Mouse (Mus musculus) kidney, embryonic 16.5 days (tissue): ENCODE results near the gene Olfm2. TPM values are rescaled to one million over a fixed set of nuclear protein-coding genes. Genes with fewer than 3 reads are reported as not detected.
A peak's percentile ranks its signal among the peaks of the same experiment; 100 is the strongest.

Experiments
- ATAC-seq: fragments of 200-750 bp; cut with Nextera tagmentation; 2 replicates; pipeline ENCODE4 v1.8.0; 2017; ENCODE audit warnings: moderate TSS enrichment; ENCODE audit not compliant: low FRiP score, low TSS enrichment
- H3K27ac ChIP-seq: fragments of 300-500 bp; sonication (generic); 2 replicates; pipeline ENCODE4 v1.5.1; 2014; ENCODE audit warnings: low read length
- H3K27me3 ChIP-seq: fragments of 300-500 bp; sonication (generic); 2 replicates; pipeline ENCODE4 v1.6.1; 2014; ENCODE audit warnings: low read length, control low read depth, mixed read lengths; ENCODE audit not compliant: insufficient read depth
- H3K36me3 ChIP-seq: fragments of 300-500 bp; sonication (generic); 2 replicates; pipeline ENCODE4 v1.6.1; 2014; ENCODE audit warnings: low read length, control low read depth, mixed read lengths; ENCODE audit not compliant: insufficient read depth
- H3K4me1 ChIP-seq: fragments of 300-500 bp; sonication (generic); 2 replicates; pipeline ENCODE4 v1.6.1; 2014; ENCODE audit warnings: low read length, control low read depth, mixed read lengths; ENCODE audit not compliant: insufficient read depth
- H3K4me2 ChIP-seq: fragments of 300-500 bp; sonication (generic); replicated peaks from 2 replicates; pipeline ENCODE4 v1.6.1; 2014; ENCODE audit warnings: low read depth, low read length
- H3K4me3 ChIP-seq: fragments of 300-500 bp; sonication (generic); 2 replicates; pipeline ENCODE4 v1.5.1; 2014; ENCODE audit warnings: mild to moderate bottlenecking, low read length
- H3K9ac ChIP-seq: fragments of 300-500 bp; sonication (generic); replicated peaks from 2 replicates; pipeline ENCODE4 v1.6.1; 2014; ENCODE audit warnings: low read length
- H3K9me3 ChIP-seq: fragments of 300-500 bp; sonication (generic); 2 replicates; pipeline ENCODE4 v1.6.1; 2016; ENCODE audit warnings: low read length, control low read depth
- WGBS: fragments of 180-500 bp; shearing (Covaris S2); extraction: QIAGEN DNeasy Blood & Tissue Kit; methylation state at CpG from one replicate; pipeline ENCODE4 v1.1.7; 2014; 5-methylcytosine and 5-hydroxymethylcytosine counted together
- polyA plus RNA-seq: library from polyadenylated mRNA; unstranded; fragments of >200 nt; fragmentation: Nextera tagmentation; extraction: Ambion mirVana; gene quantifications from 2 replicates; pipeline ENCODE4 v1.2.1, GENCODE M21; 2015

Gene Olfm2
- polyA plus RNA-seq, 1 experiment from 2014 or later: 6.6 TPM

DNA sequence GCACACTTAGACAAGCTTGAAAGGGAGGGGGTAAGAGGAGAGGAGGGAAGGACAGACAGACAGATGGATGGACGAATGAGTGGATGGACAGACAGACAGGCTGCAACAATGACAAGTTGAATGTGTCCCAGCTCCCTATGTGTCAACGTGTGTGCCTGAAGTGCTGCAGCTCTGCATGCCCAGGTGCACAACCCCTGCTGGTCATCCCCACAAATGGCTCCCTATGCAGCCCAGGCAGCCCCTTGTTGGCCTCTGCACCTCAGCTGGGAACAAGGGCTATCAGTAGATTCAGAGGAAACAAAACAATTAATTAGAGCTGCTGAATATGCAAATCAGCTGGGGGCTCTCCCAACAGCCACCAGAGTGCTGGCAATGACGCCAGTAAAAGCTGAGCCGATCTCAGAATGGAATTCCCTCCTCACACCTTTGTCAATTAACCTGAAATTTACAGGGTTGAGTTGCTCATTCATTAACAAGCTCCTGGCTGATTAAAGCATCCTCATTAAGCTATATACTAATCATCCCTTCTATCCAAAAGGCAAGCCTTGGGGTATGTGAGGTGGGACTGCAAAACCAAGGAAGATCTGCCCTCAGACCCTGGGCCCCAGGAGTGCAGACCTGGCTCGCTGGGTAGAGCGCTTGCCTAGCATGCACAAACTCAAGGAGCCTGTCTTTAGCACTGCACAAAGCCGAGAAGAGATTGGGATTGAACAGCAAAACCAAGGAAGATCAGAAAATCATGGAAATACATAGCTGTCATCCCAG is 16.2 kb upstream of the Olfm2 start:
- ATAC-seq: no peak
- no peaks in the 10 kb centered on the region for H3K4me1 ChIP-seq
- WGBS: 39% methylated on average over 7 of the region's 7 CpGs

DNA sequence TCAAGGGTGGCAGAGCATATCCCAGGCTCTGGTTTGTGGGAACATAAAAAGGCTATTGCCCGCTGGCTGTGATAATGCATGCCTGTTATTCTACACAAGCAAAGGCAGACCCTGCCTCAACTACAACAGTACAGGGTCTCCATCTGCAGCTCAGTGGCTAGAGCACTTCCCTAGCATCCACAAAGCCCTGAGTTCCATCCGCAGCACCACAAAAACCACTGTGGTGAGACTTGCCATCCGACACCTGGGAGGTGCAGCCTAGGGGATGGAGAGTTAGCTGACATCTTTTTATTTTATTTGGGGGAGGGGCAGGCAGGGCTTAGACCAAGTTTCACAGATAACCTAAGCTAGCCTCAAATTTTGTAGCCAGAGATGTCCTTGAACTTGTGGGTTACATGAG is 15.2 kb upstream of the Olfm2 start:
- Histone ChIP-seq H3K27me3 (no peaks in the 10 kb centered on the region), H3K4me2 (no peak overlapping the region), H3K9ac (no peak overlapping the region), H3K27ac (no peak overlapping the region), H3K9me3 (no peaks in the 10 kb centered on the region), H3K4me1 (no peaks in the 10 kb centered on the region), H3K4me3 (no peak overlapping the region), H3K36me3 (no peaks in the 10 kb centered on the region)
- no peak for ATAC-seq
- 71% methylated on average over 3 of the region's 3 CpGs for WGBS

More for the DNA sequence above, 16.2 kb upstream of the Olfm2 start:
- Histone ChIP-seq H3K4me3 (no peak overlapping the region), H3K27ac (no peak overlapping the region), H3K36me3 (no peaks in the 10 kb centered on the region), H3K27me3 (no peaks in the 10 kb centered on the region), H3K9me3 (no peaks in the 10 kb centered on the region), H3K9ac (no peak overlapping the region), H3K4me2 (no peak overlapping the region)

DNA sequence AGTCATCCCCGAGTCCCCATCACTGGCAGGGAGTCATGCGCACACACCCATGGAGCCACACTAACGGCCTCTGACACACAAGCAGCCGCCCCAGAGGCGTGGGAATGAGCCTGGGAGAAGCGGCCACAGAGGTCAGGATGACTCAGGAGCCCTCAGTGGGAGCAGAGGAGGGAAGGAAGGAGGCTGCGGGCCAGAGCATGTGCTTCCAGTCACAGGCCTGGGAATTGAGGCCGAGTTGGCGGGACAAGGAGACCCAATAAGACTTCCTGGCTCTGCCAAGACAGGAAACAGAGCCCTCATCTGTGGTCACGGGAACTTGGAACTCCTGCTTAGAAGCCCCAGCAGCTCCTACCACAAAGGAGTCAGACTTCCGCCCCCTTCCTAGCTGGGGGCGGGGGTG is 14.7 kb upstream of the Olfm2 start:
- 0 out of 2 replicates have a peak, but pooled peaks have one; percentile 58 for ATAC-seq

DNA sequence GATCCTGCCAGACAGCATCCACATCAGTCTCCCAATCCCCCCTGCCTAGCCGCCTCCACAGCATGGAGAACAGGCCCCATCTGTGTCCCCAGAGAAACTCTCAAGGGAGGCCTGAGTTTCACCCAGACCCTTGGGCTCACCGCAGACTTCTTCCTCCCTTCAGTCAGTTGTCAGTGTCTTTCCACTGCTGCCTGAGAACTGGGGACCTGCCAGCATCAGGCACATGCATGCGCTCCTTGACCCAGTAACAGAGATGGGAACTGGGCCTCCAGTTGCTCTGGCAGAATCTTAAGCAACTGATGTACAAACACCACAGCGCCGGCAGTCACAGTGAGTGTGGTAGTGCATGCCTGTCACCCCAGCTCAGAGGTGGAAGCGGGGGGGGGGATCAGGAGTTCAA is 12.7 kb upstream of the Olfm2 start:
- H3K36me3 ChIP-seq: no peaks in the 10 kb centered on the region
- no peak overlapping the region for H3K27ac ChIP-seq
- no peak overlapping the region for H3K4me3 ChIP-seq
- no peak overlapping the region for H3K9ac ChIP-seq
- H3K9me3 ChIP-seq: no peaks in the 10 kb centered on the region
- 89% methylated on average over 6 of the region's 6 CpGs for WGBS
- no peaks in the 10 kb centered on the region for H3K27me3 ChIP-seq
- 0 out of 2 replicates have a peak, but pooled peaks cover 3% of the 10 kb centered on the region for H3K4me1 ChIP-seq
- ATAC-seq: no peak
- no peak overlapping the region for H3K4me2 ChIP-seq

More for the DNA sequence above, 14.7 kb upstream of the Olfm2 start:
- Histone ChIP-seq H3K4me1 (no peaks in the 10 kb centered on the region), H3K4me3 (no peak overlapping the region), H3K4me2 (no peak overlapping the region), H3K27ac (no peak overlapping the region), H3K9me3 (no peaks in the 10 kb centered on the region), H3K36me3 (no peaks in the 10 kb centered on the region), H3K9ac (no peak overlapping the region), H3K27me3 (no peaks in the 10 kb centered on the region)
- 58% methylated on average over 12 of the region's 12 CpGs for WGBS

DNA sequence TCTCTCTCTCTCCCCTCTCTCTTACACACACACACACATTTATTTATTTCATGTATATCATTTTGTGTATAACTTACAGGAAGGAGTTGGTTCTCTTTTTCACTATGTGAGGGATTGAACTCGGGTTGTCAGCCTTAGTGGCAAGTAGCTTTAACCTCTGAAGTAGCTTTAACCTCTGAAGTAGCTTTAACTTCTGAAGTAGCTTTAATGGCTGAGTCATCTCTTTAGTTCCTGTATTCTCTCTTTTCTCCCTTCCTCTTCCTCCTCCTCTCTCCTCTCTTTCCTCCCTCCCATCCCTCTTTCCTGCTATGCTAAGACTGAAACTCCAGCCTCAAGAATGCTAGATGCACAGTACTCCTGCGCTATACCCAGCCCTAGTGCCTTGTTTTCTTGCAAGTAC is 12.1 kb upstream of the Olfm2 start:
- WGBS: 61% methylated on average over 2 of the region's 2 CpGs
- H3K36me3 ChIP-seq: no peaks in the 10 kb centered on the region

GRCm38 (mm10) chr9:20757087-20757955 is 11.2 kb upstream of the Olfm2 start:
- H3K9me3 ChIP-seq: no peaks in the 10 kb centered on the region
- WGBS: 56% methylated on average over 6 of the region's 6 CpGs
- no peak overlapping the region for H3K4me2 ChIP-seq
- H3K4me3 ChIP-seq: no peak overlapping the region
- ATAC-seq: no peak
- no peaks in the 10 kb centered on the region for H3K27me3 ChIP-seq
- H3K36me3 ChIP-seq: no peaks in the 10 kb centered on the region
- no peak overlapping the region for H3K27ac ChIP-seq
- 0 out of 2 replicates have a peak, but pooled peaks cover 3% of the 10 kb centered on the region for H3K4me1 ChIP-seq
- H3K9ac ChIP-seq: no peak overlapping the region

More for the DNA sequence above, 12.1 kb upstream of the Olfm2 start:
- Histone ChIP-seq H3K4me2 (no peak overlapping the region), H3K4me3 (no peak overlapping the region), H3K9me3 (no peaks in the 10 kb centered on the region), H3K27ac (no peak overlapping the region), H3K9ac (no peak overlapping the region), H3K4me1 (0 out of 2 replicates have a peak, but pooled peaks cover 3% of the 10 kb centered on the region), H3K27me3 (no peaks in the 10 kb centered on the region)
- ATAC-seq: no peak

DNA sequence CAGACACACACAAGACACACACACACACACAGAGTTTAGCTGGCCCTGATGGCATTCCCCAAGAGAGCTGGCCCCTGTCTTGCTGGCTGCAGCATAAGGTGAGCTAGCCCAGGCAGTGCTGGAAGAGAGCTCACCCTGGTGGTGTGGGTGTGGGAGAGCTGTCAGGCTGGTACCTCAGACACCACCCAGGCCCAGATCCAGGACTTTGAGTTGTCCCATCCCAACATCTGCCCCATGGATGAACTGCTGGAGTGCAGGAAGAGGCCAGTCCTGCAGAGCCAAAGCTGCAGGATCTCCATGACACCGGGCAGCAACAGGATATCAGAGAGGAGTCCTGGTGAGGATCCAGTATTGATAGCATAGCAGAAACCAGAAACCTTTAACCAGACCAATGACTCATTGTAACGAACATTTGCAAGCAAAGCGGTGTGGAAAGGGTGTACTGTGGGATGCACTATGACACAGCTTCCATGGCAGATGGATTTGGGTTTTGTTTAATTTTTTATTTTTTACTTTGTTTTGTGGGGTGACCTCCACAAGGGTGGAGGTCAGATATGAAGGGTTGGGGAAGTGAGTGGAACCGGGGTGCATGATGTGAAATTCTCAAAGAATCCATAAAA is 10.0 kb upstream of the Olfm2 start:
- no peaks in the 10 kb centered on the region for H3K27me3 ChIP-seq
- H3K9ac ChIP-seq: no peak overlapping the region
- WGBS: 88% methylated on average over 4 of the region's 4 CpGs
- H3K36me3 ChIP-seq: no peaks in the 10 kb centered on the region
- no peak overlapping the region for H3K4me2 ChIP-seq
- ATAC-seq: no peak
- H3K9me3 ChIP-seq: no peaks in the 10 kb centered on the region
- H3K27ac ChIP-seq: no peak overlapping the region
- 0 out of 2 replicates have a peak, but pooled peaks cover 3% of the 10 kb centered on the region for H3K4me1 ChIP-seq
- H3K4me3 ChIP-seq: no peak overlapping the region

- H3K4me3 ChIP-seq: no peak overlapping the region
- no peak for ATAC-seq
- H3K9ac ChIP-seq: no peak overlapping the region
- H3K36me3 ChIP-seq: no peaks in the 10 kb centered on the region
- H3K4me1 ChIP-seq: 0 out of 2 replicates have a peak, but pooled peaks cover 3% of the 10 kb centered on the region
- WGBS: 71% methylated on average over 2 of the region's 2 CpGs
- no peak overlapping the region for H3K27ac ChIP-seq
- H3K9me3 ChIP-seq: no peaks in the 10 kb centered on the region
- no peak overlapping the region for H3K4me2 ChIP-seq
- H3K27me3 ChIP-seq: no peaks in the 10 kb centered on the region
Observed at GRCm38 (mm10) chr9:20754335-20754734, 8.2 kb upstream of the Olfm2 start.

DNA sequence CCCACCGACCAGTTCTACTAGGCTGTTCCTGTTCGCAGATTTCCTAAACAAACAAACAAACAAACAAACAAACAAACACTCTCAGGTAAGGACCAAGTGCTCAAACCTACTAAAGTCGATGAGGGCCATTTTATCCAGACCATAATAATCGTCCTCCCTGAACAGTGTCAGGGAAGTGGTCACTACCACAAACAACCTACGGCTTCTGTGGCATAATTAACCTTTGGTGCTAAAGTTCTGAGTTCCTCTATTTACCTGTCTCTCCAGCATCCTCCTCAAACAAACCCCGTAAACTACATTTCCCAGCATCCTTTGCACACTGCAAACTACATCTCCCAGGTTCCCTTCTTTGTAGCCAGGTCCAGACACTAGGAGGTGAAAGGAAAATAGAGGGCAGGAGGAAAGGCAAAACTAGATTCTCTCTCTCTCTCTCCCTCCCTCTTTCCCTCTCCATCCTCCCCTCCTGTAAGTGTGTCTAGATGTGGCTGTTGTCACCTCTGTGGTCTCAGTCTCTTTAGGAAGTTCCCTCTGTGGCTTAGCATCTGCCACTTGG is 5.4 kb upstream of the Olfm2 start:
- Histone ChIP-seq H3K27me3 (peaks cover 5% of the 10 kb centered on the region), H3K9me3 (no peaks in the 10 kb centered on the region), H3K4me3 (no peak overlapping the region), H3K4me2 (no peak overlapping the region), H3K36me3 (no peaks in the 10 kb centered on the region), H3K4me1 (peaks cover 4% of the 10 kb centered on the region; the same call in 1 of the 2 replicates), H3K9ac (no peak overlapping the region), H3K27ac (no peak overlapping the region)
- ATAC-seq: no peak
- 61% methylated on average over 6 of the region's 6 CpGs for whole genome bisulfite sequencing
